10 mouse cellular contexts compared by ENCODE assay signal in the genomic region with DNA sequence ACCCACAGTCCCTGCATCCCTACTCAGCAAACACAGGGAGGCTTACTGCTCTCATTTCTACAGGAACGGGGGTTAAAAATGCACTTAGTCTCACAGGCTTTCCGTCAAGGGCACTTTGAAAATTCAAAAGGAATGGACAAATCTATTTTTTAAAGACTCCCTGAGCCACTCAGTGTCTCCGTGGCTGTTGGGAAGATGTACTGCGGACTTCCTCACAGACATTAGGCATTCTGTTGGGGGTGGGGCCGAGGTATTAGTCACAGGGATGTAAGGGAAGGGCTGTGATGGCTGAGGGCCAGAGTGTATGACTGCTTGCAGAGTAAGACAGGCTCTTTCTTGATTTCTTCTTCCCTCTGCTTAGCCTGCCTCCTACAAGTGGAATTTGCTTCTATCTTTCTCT.
DNase-seq lines count a peak whose midpoint lies in the region; ATAC-seq and TF ChIP-seq lines count a peak whose summit lies in the region.
"Had no signal": no experiment of that assay in that cellular context is flagged by ENCODE, and none has a peak within 500 bp of the region (broad histone marks: within the 10 kb centered on the region; RNA-seq: fewer than 3 reads in every experiment).

No protein-coding gene starts in this region.

- no peak overlapping the region for H3K9ac ChIP-seq in heart, embryonic 12.5 days
- no peak overlapping the region for H3K9ac ChIP-seq in liver, adult 2 months (ENCODE audit: low read depth, low read length)
- no peak overlapping the region for H3K9ac ChIP-seq in stomach, postnatal 0 days (ENCODE audit: low read length)
- H3K9ac ChIP-seq: embryonic facial prominence, embryonic 15.5 days had no signal

- no peak for TF ChIP-seq POLR2A in liver, adult 2 months (IDR thresholded peaks at IDR 0.05; ENCODE audit: extremely low read depth, insufficient read depth, low read length)

- no peak for DNase-seq in heart, postnatal 25 days (ENCODE audit: low spot score)
- DNase-seq in right cerebral cortex, adult 18-20 months = peak; percentile 51
- DNase-seq in right cerebral cortex, postnatal 4 days = no peak
- peak; percentile 10 for DNase-seq in liver, adult 2 months (ENCODE audit: extremely low read depth, low read depth, low spot score)
- DNase-seq in stomach, postnatal 0 days (ENCODE audit: low spot score) = peak; percentile 60
- DNase-seq in cerebellum, adult 8-10 months = no peak

- intact Hi-C loops in heart, postnatal 25 days (cut with DNase I) = no loop called here

- no peak overlapping the region for H3K27ac ChIP-seq in heart, embryonic 12.5 days (ENCODE audit: poor library complexity, severe bottlenecking)
- no peak overlapping the region for H3K27ac ChIP-seq in liver, adult 2 months (replicated peaks; ENCODE audit: insufficient read depth, low read depth, low read length)
- no peak overlapping the region for H3K27ac ChIP-seq in stomach, postnatal 0 days (replicated peaks)
- H3K27ac ChIP-seq: embryonic facial prominence, embryonic 15.5 days had no signal

- no peaks in the 10 kb centered on the region for H3K27me3 ChIP-seq in heart, embryonic 12.5 days (replicated peaks)
- no peaks in the 10 kb centered on the region for H3K27me3 ChIP-seq in liver, adult 2 months (ENCODE audit: control insufficient read depth, insufficient read depth, low read length)
- H3K27me3 ChIP-seq in stomach, postnatal 0 days (ENCODE audit: control insufficient read depth, insufficient read depth, low read length) = no peaks in the 10 kb centered on the region
- H3K27me3 ChIP-seq: embryonic facial prominence, embryonic 15.5 days; megakaryocyte, embryonic 14.5 days had no signal

- 19% methylated on average over 5 of the region's 5 CpGs for WGBS in heart, embryonic 12.5 days
- WGBS in liver, adult 2 months = 31% methylated on average over 5 of the region's 5 CpGs
- WGBS in stomach, postnatal 0 days = 9% methylated on average over 5 of the region's 5 CpGs

- H3K4me2 ChIP-seq in heart, embryonic 12.5 days = peak overlapping the region; percentile 12; the same call in 1 of the 2 replicates
- H3K4me2 ChIP-seq in stomach, postnatal 0 days (replicated peaks; ENCODE audit: low read depth) = no peak overlapping the region
- H3K4me2 ChIP-seq: embryonic facial prominence, embryonic 15.5 days had no signal

- TF ChIP-seq CTCF in liver, adult 2 months (IDR thresholded peaks at IDR 0.05; ENCODE audit: low read depth, low read length) = no peak
- TF ChIP-seq CTCF in stomach, postnatal 0 days (IDR thresholded peaks at IDR 0.05; ENCODE audit: low read depth) = no peak

- H3K36me3 ChIP-seq in heart, embryonic 12.5 days = no peaks in the 10 kb centered on the region; the same call in 1 of the 2 replicates
- H3K36me3 ChIP-seq in liver, adult 2 months (ENCODE audit: control insufficient read depth, insufficient read depth, low read length) = no peaks in the 10 kb centered on the region
- no peaks in the 10 kb centered on the region for H3K36me3 ChIP-seq in stomach, postnatal 0 days (ENCODE audit: control insufficient read depth, insufficient read depth, low read length)
- H3K36me3 ChIP-seq: embryonic facial prominence, embryonic 15.5 days had no signal

- peaks cover 26% of the 10 kb centered on the region for H3K4me1 ChIP-seq in heart, embryonic 12.5 days (replicated peaks)
- H3K4me1 ChIP-seq in liver, adult 2 months (ENCODE audit: control insufficient read depth, insufficient read depth, low read length) = no peaks in the 10 kb centered on the region
- no peaks in the 10 kb centered on the region for H3K4me1 ChIP-seq in stomach, postnatal 0 days (replicated peaks; ENCODE audit: control insufficient read depth, insufficient read depth)

- no peak overlapping the region for H3K4me3 ChIP-seq in heart, embryonic 12.5 days
- no peak overlapping the region for H3K4me3 ChIP-seq in liver, adult 2 months (ENCODE audit: insufficient read depth, low read depth, low read length)
- H3K4me3 ChIP-seq in stomach, postnatal 0 days (ENCODE audit: low read depth, low read length) = no peak overlapping the region
- H3K4me3 ChIP-seq: embryonic facial prominence, embryonic 15.5 days; megakaryocyte, embryonic 14.5 days had no signal

- no peaks in the 10 kb centered on the region for H3K79me2 ChIP-seq in liver, adult 2 months (ENCODE audit: control insufficient read depth, insufficient read depth, low read length)

- no peak for TF ChIP-seq EP300 in stomach, postnatal 0 days (optimal IDR thresholded peaks at IDR 0.05)

- peak; percentile 59; the same call in 1 of the 2 replicates for ATAC-seq in heart, embryonic 12.5 days (ENCODE audit: insufficient number of reproducible peaks, low FRiP score)
- ATAC-seq in stomach, postnatal 0 days (ENCODE audit: low FRiP score, low TSS enrichment) = peak; percentile 71
- no peak for ATAC-seq in erythroblast, adult 5-6 weeks (replicated peaks; ENCODE audit: low FRiP score, poor library complexity, severe bottlenecking)

- no peaks in the 10 kb centered on the region for H3K9me3 ChIP-seq in heart, embryonic 12.5 days (replicated peaks)
- H3K9me3 ChIP-seq in stomach, postnatal 0 days (ENCODE audit: control insufficient read depth, low read length) = no peaks in the 10 kb centered on the region
- H3K9me3 ChIP-seq: embryonic facial prominence, embryonic 15.5 days; megakaryocyte, embryonic 14.5 days had no signal

Comparison
In these comparisons a context has a peak if more than half of its experiments do, and no peak if none do; other contexts are left out.
1. DNase-seq: peak in right cerebral cortex, adult 18-20 months (single experiment), liver, adult 2 months (single experiment) and stomach, postnatal 0 days (single experiment); none in heart, postnatal 25 days (single experiment), right cerebral cortex, postnatal 4 days (single experiment) and cerebellum, adult 8-10 months (single experiment).